Mouse (Mus musculus) mesoderm, embryonic 11.5 days (tissue): ENCODE measurements around the gene Traf2.
A peak's percentile ranks its signal among the peaks of the same experiment; 100 is the strongest.
"Not testable (repeated sequence)": the region's sequence is repeated elsewhere in the genome, so short reads cannot be mapped to it uniquely, and the experiment has no call there.

ENCODE experiments used
- DNase-seq: peaks from one replicate; pipeline ENCODE4 v3.0.0-alpha.2; 2012; ENCODE audit warnings: low read depth, low spot score

Traf2 gene

GRCm38 (mm10) chr2:25576028-25576850, 29.5 kb upstream of the Traf2 start:
- no peak for DNase-seq

DNA sequence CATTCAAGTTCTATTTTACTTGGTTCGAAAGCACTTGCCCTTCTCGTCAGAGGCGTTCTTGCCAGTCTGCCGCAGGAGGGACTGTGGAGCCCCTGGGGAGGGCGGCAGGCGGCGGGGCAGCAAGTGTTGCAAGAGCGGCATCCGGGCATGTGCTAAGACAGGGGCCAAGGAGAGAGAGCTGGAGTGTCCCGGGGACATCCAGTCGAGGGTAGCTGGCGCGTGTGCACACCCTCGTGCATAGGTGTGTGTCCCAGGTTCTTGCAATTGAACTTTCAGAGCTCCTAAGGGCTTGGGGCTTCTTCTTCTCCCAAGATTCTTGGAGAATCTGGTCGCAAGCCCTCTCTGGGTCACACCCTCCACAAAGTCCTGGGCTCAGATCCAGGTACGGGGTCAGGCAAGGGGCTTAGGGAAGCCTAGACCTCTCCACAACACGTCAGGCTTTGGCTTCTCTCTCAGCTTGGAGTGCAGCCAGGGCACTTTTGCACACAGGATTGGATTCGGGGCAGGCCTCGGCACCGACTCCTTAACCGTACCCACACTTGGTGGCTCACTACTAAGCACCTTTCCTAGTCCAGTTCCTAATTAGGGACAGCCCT, 28.8 kb upstream of the Traf2 start:
- DNase-seq, result peak; percentile 30

GRCm38 (mm10) chr2:25574579-25575431, 28.1 kb upstream of the Traf2 start, which contains the start of the genes Mamdc4 and Phpt1:
Mamdc4 (minus strand) TSS chr2:25574845.
Phpt1 (minus strand) TSS chr2:25575224.
- peak; percentile 97 for DNase-seq

- no peak for DNase-seq
Measured at GRCm38 (mm10) chr2:25574136-25574535, 27.4 kb upstream of the Traf2 start.

DNA sequence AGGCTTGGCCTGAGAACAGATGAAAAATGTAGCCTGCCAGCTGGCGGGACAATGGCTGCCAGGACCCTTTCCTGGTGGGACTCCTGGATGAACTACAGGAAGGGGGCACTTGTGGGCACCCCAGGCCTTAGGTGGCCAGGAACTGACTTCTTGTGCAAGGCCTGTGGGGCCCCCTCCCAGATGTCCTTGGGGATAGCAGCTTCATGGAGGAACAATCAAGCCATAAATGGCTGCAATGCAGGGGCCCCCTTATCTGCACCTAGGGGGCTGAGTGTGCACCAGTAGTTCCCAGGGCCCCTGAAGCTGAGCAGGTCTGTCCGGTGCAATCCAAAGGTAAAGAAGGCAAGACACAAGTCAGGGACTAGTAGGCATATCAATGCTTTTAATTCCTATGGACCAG, 26.3 kb upstream of the Traf2 start:
- no peak for DNase-seq

- DNase-seq, result no peak
Measured at GRCm38 (mm10) chr2:25571221-25571620, 24.5 kb upstream of the Traf2 start.

- no peak for DNase-seq
Measured at GRCm38 (mm10) chr2:25569323-25569722, 22.6 kb upstream of the Traf2 start.

GRCm38 (mm10) chr2:25568473-25569019, 21.8 kb upstream of the Traf2 start:
- no peak for DNase-seq

DNA sequence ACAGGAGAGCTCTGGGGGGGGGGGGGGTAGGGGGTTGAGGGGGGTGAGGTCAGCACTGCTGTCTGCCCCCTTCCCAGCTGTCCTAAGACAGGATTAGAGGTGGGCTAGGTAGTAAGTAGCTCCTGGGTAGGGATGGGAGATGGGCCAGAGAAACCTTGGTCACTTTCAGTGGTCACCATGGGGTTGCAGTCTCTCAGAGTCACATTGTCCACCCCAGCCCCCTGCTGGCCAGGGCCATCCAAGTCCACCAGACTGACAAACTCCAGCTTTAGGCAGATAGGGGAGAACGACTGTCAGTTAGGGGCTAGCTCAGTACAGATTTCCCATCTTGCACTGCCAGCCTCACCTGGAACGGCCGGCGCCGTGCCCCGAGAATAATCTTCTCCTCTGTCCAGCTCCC, 19.8 kb upstream of the Traf2 start:
- DNase-seq, result no peak

GRCm38 (mm10) chr2:25565741-25566140, 19.0 kb upstream of the Traf2 start:
- DNase-seq, result no peak

- DNase-seq, result no peak
Measured at GRCm38 (mm10) chr2:25561946-25562345, 15.2 kb upstream of the Traf2 start.

DNA sequence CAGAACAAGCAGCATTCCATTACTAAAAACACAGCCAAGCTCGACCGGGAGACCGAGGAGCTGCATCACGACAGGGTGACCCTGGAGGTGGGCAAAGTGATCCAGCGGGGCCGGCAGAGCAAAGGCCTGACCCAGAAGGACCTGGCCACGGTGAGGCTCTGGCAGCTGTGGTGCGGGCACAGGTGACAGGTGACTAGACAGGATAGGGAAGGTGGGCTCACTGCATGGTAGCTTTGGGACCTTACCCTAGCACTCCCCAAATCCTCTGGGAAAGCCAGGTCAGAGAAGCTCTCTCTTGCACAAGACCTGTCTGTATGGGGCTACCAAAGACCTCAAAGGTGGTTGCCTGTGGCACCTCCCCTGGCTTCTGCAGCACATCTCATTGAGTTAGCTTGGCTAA, 13.8 kb upstream of the Traf2 start:
- no peak for DNase-seq

DNA sequence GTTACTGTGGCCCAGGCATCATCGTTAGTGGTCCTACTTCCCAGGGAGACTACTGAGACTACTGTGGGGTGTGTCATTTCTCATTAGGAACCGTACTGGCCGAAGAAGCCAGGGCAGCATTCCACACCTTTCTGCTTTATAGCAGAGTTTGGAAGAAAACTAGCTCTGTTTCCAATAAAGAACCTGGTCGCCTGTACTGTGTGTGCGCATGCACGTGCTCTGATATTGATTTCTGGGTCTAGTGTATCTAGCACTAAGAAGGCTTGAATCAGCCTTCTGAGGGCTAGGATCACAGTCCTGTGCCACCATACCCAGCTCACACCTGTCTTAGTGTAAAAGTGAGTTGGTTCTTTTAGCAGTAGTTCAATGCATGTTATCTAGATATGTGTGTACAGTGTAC, 12.0 kb upstream of the Traf2 start:
- no peak for DNase-seq

DNA sequence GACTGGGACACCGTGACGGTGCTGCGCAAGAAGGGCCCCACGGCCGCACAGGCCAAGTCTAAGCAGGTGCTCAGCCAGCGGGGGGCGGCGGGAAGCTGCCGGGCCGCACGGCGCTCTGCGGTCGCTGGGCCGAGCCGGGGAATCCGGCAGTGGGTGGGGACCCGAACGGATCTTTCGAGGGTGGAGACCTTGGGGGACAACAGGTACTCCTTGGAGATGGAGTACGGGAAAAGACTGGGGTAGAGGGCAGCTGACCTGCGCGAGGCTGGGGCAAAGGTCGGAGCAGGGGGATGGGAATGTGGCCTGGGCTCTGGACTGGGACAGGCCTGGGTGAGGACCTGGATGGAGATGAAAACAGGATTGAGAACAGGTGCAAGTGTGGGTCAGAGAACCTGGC, 11.2 kb upstream of the Traf2 start:
- no peak for DNase-seq

- DNase-seq, result peak; percentile 94
Measured at GRCm38 (mm10) chr2:25557221-25557963, 10.7 kb upstream of the Traf2 start, which contains the start of gene Edf1. Edf1 (plus strand) TSS chr2:25557847.

DNA sequence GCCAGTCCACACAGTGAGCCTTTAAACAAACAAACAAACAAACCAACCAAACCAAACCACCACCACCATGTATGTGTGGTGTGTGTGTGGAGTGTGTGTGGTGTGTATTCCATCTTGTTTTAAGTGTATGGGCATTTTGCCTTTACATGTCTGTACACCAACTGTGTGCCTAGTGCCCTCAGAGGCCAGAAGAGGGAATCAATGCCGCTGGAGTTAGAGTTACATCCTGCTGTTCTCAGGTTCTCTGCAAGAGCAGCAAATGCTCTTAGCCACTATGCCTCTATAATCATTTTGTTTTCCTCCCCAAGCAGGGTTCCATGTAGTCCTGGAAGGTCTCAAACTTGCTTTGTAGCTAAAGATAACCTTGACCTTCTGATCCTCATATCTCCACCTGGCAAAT, 9.6 kb upstream of the Traf2 start:
- no peak for DNase-seq

DNA sequence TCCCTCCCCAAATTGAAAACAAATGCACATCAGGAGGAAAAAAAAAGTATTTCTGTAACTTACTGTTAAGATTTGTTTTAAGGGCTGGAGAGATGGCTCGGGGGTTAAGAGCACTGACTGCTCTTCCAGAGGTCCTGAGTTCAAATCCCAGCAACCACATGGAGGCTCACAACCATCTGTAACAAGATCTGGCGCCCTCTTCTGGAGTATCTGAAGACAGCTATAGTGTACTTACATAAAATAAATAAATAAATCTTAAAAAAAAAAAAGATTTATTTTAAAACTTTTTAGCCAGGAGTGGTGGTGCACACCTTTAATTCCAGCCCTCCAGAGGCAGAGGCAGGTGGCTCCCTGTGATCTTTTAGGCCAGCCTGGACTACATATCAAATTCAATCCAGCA, 8.7 kb upstream of the Traf2 start:
- DNase-seq, result not testable (repeated sequence)

- DNase-seq, result not testable (repeated sequence)
Measured at GRCm38 (mm10) chr2:25553171-25553786, 6.5 kb upstream of the Traf2 start.

DNA sequence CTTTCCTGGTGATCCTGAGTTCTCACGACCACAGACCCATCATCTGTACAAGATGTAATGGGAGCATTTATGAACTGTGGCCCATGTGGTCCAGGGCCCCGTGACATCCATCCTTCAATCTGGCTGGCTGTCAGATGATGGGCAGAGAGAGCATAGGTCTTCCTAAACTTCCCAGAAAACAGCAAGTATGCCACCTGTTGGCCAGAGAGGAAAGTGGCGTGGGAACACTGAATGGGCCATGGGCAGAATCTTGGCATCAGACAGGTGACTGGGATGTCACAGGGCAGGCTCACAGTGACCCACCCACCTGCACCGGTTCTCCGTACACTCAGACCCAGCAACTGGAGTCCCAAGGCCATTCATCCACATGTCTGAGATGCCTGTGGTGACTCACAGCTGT, 4.4 kb upstream of the Traf2 start:
- DNase-seq, result peak; percentile 39
